Mouse (Mus musculus): ENCODE results near the gene Ttc1.

Gene Ttc1

GRCm38 (mm10) chr11:43700291-43700690, 47.5 kb downstream of the Ttc1 start:
- DNase-seq: peak; percentile 29

DNA sequence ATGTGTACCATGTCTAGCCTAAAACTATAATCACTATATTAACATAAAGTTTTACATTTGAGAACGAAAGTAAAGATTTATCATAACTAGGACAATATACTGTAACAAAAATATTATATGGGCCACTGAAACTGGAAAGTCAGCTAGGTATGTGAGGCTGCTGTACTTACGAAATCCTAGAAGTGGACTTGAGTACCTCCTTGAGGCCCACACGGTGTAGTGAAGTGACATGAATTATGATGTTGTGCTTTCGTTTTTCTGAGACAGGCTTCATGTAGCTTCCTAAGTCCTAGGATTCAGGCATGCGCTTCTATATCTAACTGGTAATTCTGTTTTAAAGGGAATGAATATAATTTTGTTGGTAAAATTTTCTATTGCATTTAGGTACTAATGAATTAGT, 49.2 kb downstream of the Ttc1 start:
- peak; percentile 15 for DNase-seq

DNA sequence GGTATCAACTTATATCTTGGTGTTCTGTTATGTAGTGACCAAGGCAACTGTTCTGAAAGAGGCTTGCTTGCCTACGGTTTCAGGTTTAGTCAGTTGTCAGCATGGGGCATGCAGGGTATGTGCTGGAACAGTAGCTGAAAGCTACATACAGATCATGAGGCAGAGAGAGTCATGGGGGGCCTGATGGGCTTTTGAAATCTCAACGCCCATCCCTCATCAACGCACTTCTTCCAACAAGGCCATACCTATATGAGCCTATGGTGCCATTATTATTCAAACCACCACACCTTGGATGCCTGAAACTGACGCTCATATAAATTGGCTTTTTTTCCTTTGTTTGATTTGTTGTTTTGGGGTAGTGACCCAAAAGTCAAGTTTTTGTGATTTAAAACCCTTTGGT, 51.2 kb downstream of the Ttc1 start:
- no peak for DNase-seq

GRCm38 (mm10) chr11:43688850-43689249, 59.0 kb downstream of the Ttc1 start:
- DNase-seq: no peak

GRCm38 (mm10) chr11:43682415-43683217, 65.2 kb downstream of the Ttc1 start:
- DNase-seq: peak; percentile 53

DNA sequence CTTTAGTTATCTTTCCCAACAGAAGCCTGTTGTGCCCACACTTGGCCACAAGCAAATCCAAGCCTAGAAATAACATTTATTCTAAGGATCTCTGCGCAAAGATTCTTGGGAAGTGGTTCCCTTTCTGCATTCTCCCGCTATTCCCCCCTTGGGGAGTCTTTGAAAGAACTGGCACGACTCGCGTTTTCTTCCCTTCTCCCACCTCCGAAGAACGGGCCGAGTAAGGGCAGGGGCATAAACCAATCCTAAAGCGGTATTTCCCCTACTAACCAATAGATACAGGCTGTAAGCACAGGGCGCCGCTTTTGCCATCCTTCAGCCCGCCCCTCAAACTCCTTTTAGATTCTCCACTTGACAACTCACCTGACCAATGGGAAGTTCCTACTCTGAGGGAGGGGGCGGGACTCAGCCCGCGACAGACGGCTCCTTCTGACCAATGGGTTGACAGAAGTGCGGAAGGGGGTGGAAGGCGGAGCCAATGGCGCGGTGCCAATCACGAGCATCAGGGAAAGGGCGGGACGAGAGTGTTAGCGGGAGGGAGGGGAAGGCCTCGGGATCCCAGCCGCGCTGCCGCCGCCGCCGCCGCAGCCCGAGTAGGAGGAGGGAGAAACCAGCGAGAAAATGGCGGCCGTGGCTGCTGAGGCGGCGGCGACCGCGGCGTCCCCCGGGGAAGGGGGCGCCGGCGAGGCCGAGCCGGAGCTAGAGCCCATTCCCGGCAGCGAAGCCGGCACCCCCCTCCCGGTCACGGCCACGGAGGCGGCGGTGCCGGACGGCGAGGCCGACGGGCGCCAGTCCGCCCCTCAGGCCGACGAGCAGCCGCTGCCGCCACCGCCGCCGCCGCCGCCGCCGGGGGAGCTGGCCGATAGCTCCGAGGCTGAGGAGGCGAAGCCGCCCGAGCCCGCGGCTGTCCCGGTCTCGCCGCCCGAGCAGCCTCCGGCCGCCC, 66.1 kb downstream of the Ttc1 start, which contains the start of gene Pwwp2a:
TSS of gene Pwwp2a (plus strand) at position 527 of the 943 bp plus-strand sequence.
- peak; percentile 99 for DNase-seq

All from kidney, adult 9 months (tissue).